Mouse (Mus musculus): ENCODE measurements around the gene Ccl20.

Gene Ccl20

GRCm38 (mm10) chr1:83116447-83117137 is at the start of gene Ccl20:
Gene Ccl20, plus strand, starts transcription at chr1:83116766.
- DNase-seq (ENCODE audit: low read depth in 1 of 2, low spot score in 2 of 2): no peak

- DNase-seq (ENCODE audit: low read depth in 1 of 2, low spot score in 2 of 2): no peak
Observed at GRCm38 (mm10) chr1:83067205-83067604, 49.4 kb upstream of the Ccl20 start.

- no peak for DNase-seq (ENCODE audit: low read depth in 1 of 2, low spot score in 2 of 2)
Observed at GRCm38 (mm10) chr1:83075526-83076189, 40.9 kb upstream of the Ccl20 start.

GRCm38 (mm10) chr1:83076190-83076917 is 40.2 kb upstream of the Ccl20 start:
- no peak for DNase-seq (ENCODE audit: low read depth in 1 of 2, low spot score in 2 of 2)

GRCm38 (mm10) chr1:83077016-83077415 is 39.5 kb upstream of the Ccl20 start:
- no peak for DNase-seq (ENCODE audit: low read depth in 1 of 2, low spot score in 2 of 2)

GRCm38 (mm10) chr1:83084790-83085189 is 31.8 kb upstream of the Ccl20 start:
- DNase-seq (ENCODE audit: low read depth in 1 of 2, low spot score in 2 of 2): no peak

- no peak for DNase-seq (ENCODE audit: low read depth in 1 of 2, low spot score in 2 of 2)
Observed at GRCm38 (mm10) chr1:83091268-83091667, 25.3 kb upstream of the Ccl20 start.

- DNase-seq (ENCODE audit: low read depth in 1 of 2, low spot score in 2 of 2): no peak
Observed at GRCm38 (mm10) chr1:83096935-83097334, 19.6 kb upstream of the Ccl20 start.

GRCm38 (mm10) chr1:83099160-83099559 is 17.4 kb upstream of the Ccl20 start:
- no peak for DNase-seq (ENCODE audit: low read depth in 1 of 2, low spot score in 2 of 2)

GRCm38 (mm10) chr1:83099580-83100137 is 16.9 kb upstream of the Ccl20 start:
- no peak for DNase-seq (ENCODE audit: low read depth in 1 of 2, low spot score in 2 of 2)

GRCm38 (mm10) chr1:83101891-83102290 is 14.7 kb upstream of the Ccl20 start:
- DNase-seq (ENCODE audit: low read depth in 1 of 2, low spot score in 2 of 2): no peak

- no peak for DNase-seq (ENCODE audit: low read depth in 1 of 2, low spot score in 2 of 2)
Observed at GRCm38 (mm10) chr1:83105464-83105863, 11.1 kb upstream of the Ccl20 start.

- DNase-seq (ENCODE audit: low read depth in 1 of 2, low spot score in 2 of 2): no peak
Observed at GRCm38 (mm10) chr1:83107410-83107978, 9.1 kb upstream of the Ccl20 start.

GRCm38 (mm10) chr1:83110992-83111391 is 5.6 kb upstream of the Ccl20 start:
- DNase-seq (ENCODE audit: low read depth in 1 of 2, low spot score in 2 of 2): no peak

- DNase-seq (ENCODE audit: low read depth in 1 of 2, low spot score in 2 of 2): no peak
Observed at GRCm38 (mm10) chr1:83111726-83112125, 4.8 kb upstream of the Ccl20 start.

- no peak for DNase-seq (ENCODE audit: low read depth in 1 of 2, low spot score in 2 of 2)
Observed at GRCm38 (mm10) chr1:83117217-83117616, 651 bp downstream of the Ccl20 start.

- DNase-seq (ENCODE audit: low read depth in 1 of 2, low spot score in 2 of 2): no peak
Observed at GRCm38 (mm10) chr1:83117661-83118060, 1.1 kb downstream of the Ccl20 start.

GRCm38 (mm10) chr1:83119903-83120302 is 3.3 kb downstream of the Ccl20 start:
- DNase-seq (ENCODE audit: low read depth in 1 of 2, low spot score in 2 of 2): no peak

GRCm38 (mm10) chr1:83120312-83120711 is 3.7 kb downstream of the Ccl20 start:
- no peak for DNase-seq (ENCODE audit: low read depth in 1 of 2, low spot score in 2 of 2)

GRCm38 (mm10) chr1:83123201-83123600 is 6.6 kb downstream of the Ccl20 start:
- DNase-seq (ENCODE audit: low read depth in 1 of 2, low spot score in 2 of 2): no peak

- DNase-seq (ENCODE audit: low read depth in 1 of 2, low spot score in 2 of 2): no peak
Observed at GRCm38 (mm10) chr1:83135829-83136228, 19.3 kb downstream of the Ccl20 start.

All from monocyte, adult 2 months (primary cell).